Mouse (Mus musculus): ENCODE data around the gene Pkd1. TPM values are rescaled to one million over a fixed set of nuclear protein-coding genes. Genes with fewer than 3 reads are reported as not detected.

The Pkd1 gene
- polyA plus RNA-seq, 1 experiment from 2014 or later: 12.3 TPM

DNA sequence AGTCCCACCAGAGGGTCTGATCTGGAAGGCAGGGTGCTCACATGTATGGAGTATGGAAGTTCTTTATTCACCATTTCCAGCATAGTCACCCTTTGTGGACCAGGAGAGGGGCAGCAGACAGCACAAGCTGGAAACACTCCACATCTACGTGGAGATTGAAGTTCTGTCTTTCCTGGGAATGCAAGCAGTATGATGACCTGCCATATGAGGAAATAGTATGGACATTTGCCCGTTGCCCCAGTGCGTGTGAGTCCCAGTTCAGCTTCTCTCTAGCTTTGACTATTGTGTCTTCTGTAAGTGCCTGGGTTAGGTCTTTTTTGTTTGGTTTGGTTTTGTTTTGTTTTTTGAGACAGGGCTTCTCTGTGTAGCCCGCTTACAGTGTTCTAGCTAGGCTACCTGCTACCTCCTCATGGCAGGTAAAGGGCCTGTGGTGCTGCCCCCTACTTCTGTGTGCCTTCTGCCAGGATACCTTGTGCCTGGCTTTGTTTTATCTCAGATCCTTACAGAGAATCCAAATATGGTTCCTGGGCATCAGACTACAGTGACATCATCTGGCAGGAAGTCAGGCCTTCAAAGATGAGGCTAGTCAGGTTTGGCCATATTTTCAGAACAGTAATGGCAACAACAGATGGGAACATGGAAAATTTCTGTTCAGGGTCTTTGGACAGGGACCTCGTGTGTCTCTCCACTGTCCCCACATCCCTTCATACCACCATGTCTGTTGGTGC is 10.8 kb downstream of the Pkd1 start:
- no peak overlapping the region for H3K27ac ChIP-seq
- no peak for DNase-seq (ENCODE audit: low spot score)
- no peaks in the 10 kb centered on the region for H3K27me3 ChIP-seq (ENCODE audit: insufficient read depth, poor library complexity, severe bottlenecking)
- peaks cover 11% of the 10 kb centered on the region for H3K36me3 ChIP-seq
- H3K4me1 ChIP-seq: peaks cover 52% of the 10 kb centered on the region
- no peak overlapping the region for H3K4me3 ChIP-seq
- 85% methylated on average over 5 of the region's 5 CpGs for WGBS
- H3K9me3 ChIP-seq: no peaks in the 10 kb centered on the region

GRCm38 (mm10) chr17:24561592-24561991 is 12.0 kb downstream of the Pkd1 start:
- 69% methylated on average over 2 of the region's 2 CpGs for WGBS
- no peak overlapping the region for H3K27ac ChIP-seq
- H3K4me1 ChIP-seq: peaks cover 52% of the 10 kb centered on the region
- no peaks in the 10 kb centered on the region for H3K27me3 ChIP-seq (ENCODE audit: insufficient read depth, poor library complexity, severe bottlenecking)
- H3K4me3 ChIP-seq: no peak overlapping the region
- DNase-seq (ENCODE audit: low spot score): no peak
- H3K9me3 ChIP-seq: no peaks in the 10 kb centered on the region
- peaks cover 19% of the 10 kb centered on the region for H3K36me3 ChIP-seq

DNA sequence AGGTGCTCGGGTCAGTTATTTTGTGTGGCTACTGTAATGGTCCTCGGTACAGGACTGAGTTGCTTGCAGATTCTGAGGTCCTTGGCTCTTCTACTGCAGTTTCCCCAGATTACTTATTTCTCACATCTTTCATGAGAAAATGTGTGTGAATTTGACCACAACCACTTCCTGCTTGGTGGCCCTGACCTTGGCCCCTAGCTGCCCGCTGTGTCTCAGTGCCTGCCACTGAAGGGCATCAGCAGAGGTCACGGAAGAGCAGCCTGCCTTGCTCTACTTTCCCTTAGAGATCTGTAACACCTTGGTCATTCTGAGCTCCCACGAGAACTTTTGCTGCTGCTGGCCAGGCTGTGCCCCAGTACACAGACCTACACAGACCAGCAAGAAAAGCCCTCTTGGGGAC is 14.0 kb downstream of the Pkd1 start:
- peaks cover 45% of the 10 kb centered on the region for H3K4me1 ChIP-seq
- no peaks in the 10 kb centered on the region for H3K9me3 ChIP-seq
- WGBS: 72% methylated on average over 5 of the region's 5 CpGs
- H3K27me3 ChIP-seq (ENCODE audit: insufficient read depth, poor library complexity, severe bottlenecking): no peaks in the 10 kb centered on the region
- DNase-seq (ENCODE audit: low spot score): no peak
- H3K27ac ChIP-seq: no peak overlapping the region
- no peak overlapping the region for H3K4me3 ChIP-seq
- peaks cover 31% of the 10 kb centered on the region for H3K36me3 ChIP-seq

DNA sequence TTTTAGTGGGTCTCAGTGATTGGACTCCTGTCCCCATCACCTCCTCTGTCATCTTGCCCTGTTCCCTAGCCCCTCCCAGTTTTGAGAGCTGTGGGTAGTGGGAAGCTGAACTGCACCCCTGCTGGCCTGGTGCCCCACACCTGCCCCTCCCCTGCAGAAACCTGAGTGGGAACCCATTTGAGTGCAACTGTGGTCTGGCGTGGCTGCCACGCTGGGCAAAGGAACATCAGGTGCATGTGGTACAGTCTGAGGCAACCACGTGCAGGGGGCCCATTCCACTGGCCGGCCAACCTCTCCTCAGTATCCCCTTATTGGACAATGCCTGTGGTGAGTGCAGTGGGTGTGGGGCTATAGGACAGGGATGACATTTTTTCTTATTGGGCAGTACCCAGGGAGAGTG is 14.8 kb downstream of the Pkd1 start:
- Histone ChIP-seq H3K27ac (no peak overlapping the region), H3K4me3 (no peak overlapping the region), H3K27me3 (ENCODE audit: insufficient read depth, poor library complexity, severe bottlenecking) (no peaks in the 10 kb centered on the region), H3K4me1 (peaks cover 37% of the 10 kb centered on the region), H3K9me3 (no peaks in the 10 kb centered on the region), H3K36me3 (peaks cover 38% of the 10 kb centered on the region)
- WGBS: 88% methylated on average over 4 of the region's 4 CpGs
- no peak for DNase-seq (ENCODE audit: low spot score)

DNA sequence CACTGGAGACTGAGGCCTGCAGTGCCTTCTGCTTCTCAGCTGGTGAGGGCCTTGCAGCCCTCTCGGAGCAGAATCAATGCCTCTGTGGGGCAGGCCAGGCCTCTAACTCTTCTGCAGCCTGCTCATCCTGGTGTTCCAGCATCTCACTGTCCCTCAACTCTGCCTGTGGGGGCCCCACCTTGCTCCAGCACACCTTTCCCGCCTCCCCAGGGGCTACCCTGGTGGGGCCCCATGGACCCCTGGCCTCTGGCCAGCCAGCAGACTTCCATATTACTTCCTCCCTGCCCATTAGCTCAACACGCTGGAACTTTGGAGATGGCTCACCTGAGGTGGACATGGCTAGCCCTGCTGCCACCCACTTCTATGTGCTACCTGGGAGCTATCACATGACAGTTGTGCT is 15.5 kb downstream of the Pkd1 start:
- H3K36me3 ChIP-seq: peaks cover 45% of the 10 kb centered on the region
- H3K27me3 ChIP-seq (ENCODE audit: insufficient read depth, poor library complexity, severe bottlenecking): no peaks in the 10 kb centered on the region
- H3K9me3 ChIP-seq: no peaks in the 10 kb centered on the region
- peaks cover 37% of the 10 kb centered on the region for H3K4me1 ChIP-seq
- WGBS: 80% methylated on average over 3 of the region's 3 CpGs
- DNase-seq (ENCODE audit: low spot score): no peak
- no peak overlapping the region for H3K4me3 ChIP-seq
- H3K27ac ChIP-seq: no peak overlapping the region

- Histone ChIP-seq H3K36me3 (peaks cover 51% of the 10 kb centered on the region), H3K27ac (no peak overlapping the region), H3K27me3 (ENCODE audit: insufficient read depth, poor library complexity, severe bottlenecking) (no peaks in the 10 kb centered on the region), H3K4me1 (peaks cover 33% of the 10 kb centered on the region), H3K4me3 (no peak overlapping the region), H3K9me3 (no peaks in the 10 kb centered on the region)
- no peak for DNase-seq (ENCODE audit: low spot score)
- WGBS: 73% methylated on average over 3 of the region's 3 CpGs
Observed at GRCm38 (mm10) chr17:24565792-24566191, 16.2 kb downstream of the Pkd1 start.

- peaks cover 65% of the 10 kb centered on the region for H3K36me3 ChIP-seq
- H3K4me1 ChIP-seq: peaks cover 27% of the 10 kb centered on the region
- H3K4me3 ChIP-seq: no peak overlapping the region
- 76% methylated on average over 8 of the region's 8 CpGs for WGBS
- H3K27me3 ChIP-seq (ENCODE audit: insufficient read depth, poor library complexity, severe bottlenecking): no peaks in the 10 kb centered on the region
- 0 out of 2 replicates have a peak overlapping the region, but pooled peaks have one; percentile 14 for H3K27ac ChIP-seq
- DNase-seq (ENCODE audit: low spot score): no peak
- no peaks in the 10 kb centered on the region for H3K9me3 ChIP-seq
Observed at GRCm38 (mm10) chr17:24567034-24567779, 17.6 kb downstream of the Pkd1 start.

DNA sequence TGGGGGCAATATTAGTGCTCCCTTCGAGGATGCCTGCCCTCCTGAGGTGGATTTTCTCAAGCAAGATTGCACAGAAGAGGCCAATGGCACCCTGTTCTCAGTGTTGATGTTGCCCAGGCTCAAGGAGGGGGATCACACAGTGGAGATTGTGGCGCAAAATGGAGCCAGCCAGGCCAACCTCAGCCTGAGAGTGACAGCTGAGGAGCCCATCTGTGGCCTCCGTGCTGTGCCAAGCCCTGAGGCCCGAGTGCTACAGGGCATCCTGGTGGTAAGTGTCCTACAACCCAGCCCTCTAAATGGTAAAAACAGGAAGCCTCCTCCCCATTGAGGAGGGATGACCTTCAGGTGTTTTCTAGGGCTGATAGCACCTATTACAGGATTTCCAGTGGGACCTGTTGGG is 20.2 kb downstream of the Pkd1 start:
- Histone ChIP-seq H3K9me3 (no peaks in the 10 kb centered on the region), H3K27ac (no peak overlapping the region), H3K27me3 (ENCODE audit: insufficient read depth, poor library complexity, severe bottlenecking) (no peaks in the 10 kb centered on the region), H3K36me3 (peaks cover 82% of the 10 kb centered on the region), H3K4me3 (no peak overlapping the region), H3K4me1 (peaks cover 12% of the 10 kb centered on the region)
- WGBS: 88% methylated on average over 4 of the region's 4 CpGs
- DNase-seq (ENCODE audit: low spot score): no peak

- DNase-seq (ENCODE audit: low spot score): no peak
- no peak overlapping the region for H3K27ac ChIP-seq
- no peak overlapping the region for H3K4me3 ChIP-seq
- H3K36me3 ChIP-seq: peaks cover 84% of the 10 kb centered on the region
- H3K9me3 ChIP-seq: no peaks in the 10 kb centered on the region
- H3K27me3 ChIP-seq (ENCODE audit: insufficient read depth, poor library complexity, severe bottlenecking): no peaks in the 10 kb centered on the region
- 91% methylated on average over 12 of the region's 12 CpGs for WGBS
- no peaks in the 10 kb centered on the region for H3K4me1 ChIP-seq
Observed at GRCm38 (mm10) chr17:24572651-24573245, 23.1 kb downstream of the Pkd1 start.

DNA sequence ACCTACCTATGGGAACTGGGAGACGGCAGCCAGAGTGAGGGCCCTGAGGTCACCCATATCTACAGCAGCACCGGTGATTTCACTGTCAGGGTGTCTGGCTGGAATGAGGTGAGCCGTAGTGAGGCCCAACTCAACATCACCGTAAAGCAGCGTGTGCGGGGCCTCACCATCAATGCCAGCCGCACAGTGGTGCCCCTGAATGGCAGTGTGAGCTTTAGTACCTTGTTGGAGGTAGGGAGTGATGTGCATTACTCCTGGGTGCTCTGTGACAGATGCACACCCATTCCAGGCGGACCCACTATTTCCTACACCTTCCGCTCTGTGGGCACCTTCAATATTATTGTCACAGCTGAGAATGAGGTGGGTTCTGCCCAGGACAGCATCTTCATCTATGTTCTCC is 24.2 kb downstream of the Pkd1 start:
- Histone ChIP-seq H3K27me3 (ENCODE audit: insufficient read depth, poor library complexity, severe bottlenecking) (no peaks in the 10 kb centered on the region), H3K9me3 (no peaks in the 10 kb centered on the region), H3K36me3 (peaks cover 87% of the 10 kb centered on the region), H3K4me3 (no peak overlapping the region), H3K27ac (no peak overlapping the region), H3K4me1 (no peaks in the 10 kb centered on the region)
- no peak for DNase-seq (ENCODE audit: low spot score)
- WGBS: 89% methylated on average over 9 of the region's 9 CpGs

DNA sequence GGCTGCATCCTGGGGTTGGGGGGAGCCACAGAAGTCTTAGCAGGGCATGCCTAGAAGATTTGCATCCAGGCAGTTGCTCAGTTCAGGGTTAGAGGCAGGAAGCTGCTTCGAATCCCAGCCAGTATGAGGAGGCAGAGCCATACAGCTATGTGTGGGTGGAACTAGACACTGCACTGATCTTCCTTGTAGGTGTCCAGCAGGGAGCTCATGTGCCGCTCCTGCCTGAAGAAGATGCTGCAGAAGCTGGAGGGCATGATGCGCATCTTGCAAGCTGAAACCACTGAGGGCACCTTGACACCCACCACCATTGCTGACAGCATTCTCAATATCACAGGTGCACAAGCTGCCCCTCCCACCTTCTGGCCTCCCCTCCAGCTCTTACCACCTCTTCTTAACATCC is 29.9 kb downstream of the Pkd1 start:
- Histone ChIP-seq H3K4me1 (no peaks in the 10 kb centered on the region), H3K27ac (no peak overlapping the region), H3K4me3 (no peak overlapping the region), H3K9me3 (no peaks in the 10 kb centered on the region), H3K36me3 (peaks cover 88% of the 10 kb centered on the region), H3K27me3 (ENCODE audit: insufficient read depth, poor library complexity, severe bottlenecking) (no peaks in the 10 kb centered on the region)
- DNase-seq (ENCODE audit: low spot score): no peak
- WGBS: 92% methylated on average over 3 of the region's 3 CpGs

- Histone ChIP-seq H3K4me3 (no peak overlapping the region), H3K4me1 (no peaks in the 10 kb centered on the region), H3K27me3 (ENCODE audit: insufficient read depth, poor library complexity, severe bottlenecking) (no peaks in the 10 kb centered on the region), H3K9me3 (no peaks in the 10 kb centered on the region), H3K27ac (no peak overlapping the region), H3K36me3 (peaks cover 81% of the 10 kb centered on the region)
- DNase-seq (ENCODE audit: low spot score): no peak
- 82% methylated on average over 2 of the region's 2 CpGs for WGBS
Observed at GRCm38 (mm10) chr17:24580287-24580686, 30.7 kb downstream of the Pkd1 start.
